Mouse (Mus musculus) neural tube, embryonic 15.5 days (tissue): ENCODE data around the gene Mmp20. TPM values are rescaled to one million over a fixed set of nuclear protein-coding genes. Genes with fewer than 3 reads are reported as not detected.

Source experiments
- ATAC-seq: fragments of 200-750 bp; cut with Nextera tagmentation; 2 replicates; pipeline ENCODE4 v1.8.0; 2017; ENCODE audit warnings: mild to moderate bottlenecking, moderate TSS enrichment, moderate library complexity; ENCODE audit not compliant: low FRiP score
- H3K27ac ChIP-seq: fragments of 300-500 bp; sonication (generic); replicated peaks from 2 replicates; pipeline ENCODE4 v1.5.1; 2015; ENCODE audit warnings: mild to moderate bottlenecking, inconsistent platforms
- H3K27me3 ChIP-seq: fragments of 300-500 bp; sonication (generic); replicated peaks from 2 replicates; pipeline ENCODE4 v1.6.1; 2015; ENCODE audit warnings: inconsistent platforms
- H3K36me3 ChIP-seq: fragments of 300-500 bp; sonication (generic); 2 replicates; pipeline ENCODE4 v1.6.1; 2015; ENCODE audit warnings: inconsistent platforms
- H3K4me1 ChIP-seq: fragments of 300-500 bp; sonication (generic); 2 replicates; pipeline ENCODE4 v1.6.1; 2015; ENCODE audit warnings: inconsistent platforms
- H3K4me2 ChIP-seq: fragments of 300-500 bp; sonication (generic); 2 replicates; pipeline ENCODE4 v1.6.1; 2015; ENCODE audit warnings: inconsistent platforms, mild to moderate bottlenecking, moderate library complexity
- H3K4me3 ChIP-seq: fragments of 300-500 bp; sonication (generic); replicated peaks from 2 replicates; pipeline ENCODE4 v1.5.1; 2015; ENCODE audit warnings: mild to moderate bottlenecking, inconsistent platforms
- H3K9ac ChIP-seq: fragments of 300-500 bp; sonication (generic); replicated peaks from 2 replicates; pipeline ENCODE4 v1.6.1; 2015; ENCODE audit warnings: mild to moderate bottlenecking, inconsistent platforms
- H3K9me3 ChIP-seq: fragments of 300-500 bp; sonication (generic); replicated peaks from 2 replicates; pipeline ENCODE4 v1.6.1; 2016; ENCODE audit warnings: inconsistent platforms
- WGBS: fragments of 180-500 bp; shearing (Covaris S2); methylation state at CpG from one replicate; pipeline ENCODE4 v1.1.7; 2015; ENCODE audit warnings: mixed read lengths; 5-methylcytosine and 5-hydroxymethylcytosine counted together
- polyA plus RNA-seq: library from polyadenylated mRNA; unstranded; fragments of >200 nt; fragmentation: Nextera tagmentation; extraction: Ambion mirVana; gene quantifications from 2 replicates; pipeline ENCODE4 v1.2.1, GENCODE M21; 2015

Mmp20 gene
- polyA plus RNA-seq, 1 experiment from 2014 or later: not detected

- no peak overlapping the region for H3K9ac ChIP-seq
- ATAC-seq: no peak
- WGBS: 93% methylated on average over 5 of the region's 5 CpGs
These were observed 24.5 kb downstream of the Mmp20 start for GRCm38 (mm10) chr9:7652351-7653085.

GRCm38 (mm10) chr9:7657946-7658345 lies 29.9 kb downstream of the Mmp20 start:
- Histone ChIP-seq H3K27ac (no peak overlapping the region), H3K36me3 (no peaks in the 10 kb centered on the region), H3K4me3 (no peak overlapping the region), H3K27me3 (no peaks in the 10 kb centered on the region), H3K9me3 (no peaks in the 10 kb centered on the region), H3K9ac (no peak overlapping the region), H3K4me2 (no peak overlapping the region), H3K4me1 (no peaks in the 10 kb centered on the region)
- no peak for ATAC-seq
- 84% methylated on average over 4 of the region's 4 CpGs for WGBS

More at GRCm38 (mm10) chr9:7652351-7653085, 24.5 kb downstream of the Mmp20 start:
- H3K27me3 ChIP-seq: no peaks in the 10 kb centered on the region
- no peak overlapping the region for H3K27ac ChIP-seq
- H3K4me1 ChIP-seq: no peaks in the 10 kb centered on the region
- no peak overlapping the region for H3K4me2 ChIP-seq
- H3K36me3 ChIP-seq: no peaks in the 10 kb centered on the region
- no peaks in the 10 kb centered on the region for H3K9me3 ChIP-seq
- H3K4me3 ChIP-seq: no peak overlapping the region

- H3K9me3 ChIP-seq: no peaks in the 10 kb centered on the region
- no peak overlapping the region for H3K27ac ChIP-seq
- 19% methylated on average over 6 of the region's 6 CpGs for WGBS
- no peaks in the 10 kb centered on the region for H3K27me3 ChIP-seq
- H3K4me1 ChIP-seq: no peaks in the 10 kb centered on the region
- H3K4me3 ChIP-seq: no peak overlapping the region
- H3K36me3 ChIP-seq: no peaks in the 10 kb centered on the region
- no peak overlapping the region for H3K4me2 ChIP-seq
- ATAC-seq: no peak
- H3K9ac ChIP-seq: no peak overlapping the region
These were observed 31.5 kb downstream of the Mmp20 start for GRCm38 (mm10) chr9:7659469-7660020.

- Histone ChIP-seq H3K9me3 (no peaks in the 10 kb centered on the region), H3K36me3 (no peaks in the 10 kb centered on the region), H3K4me3 (no peak overlapping the region), H3K27me3 (no peaks in the 10 kb centered on the region), H3K27ac (no peak overlapping the region), H3K9ac (no peak overlapping the region), H3K4me2 (no peak overlapping the region), H3K4me1 (no peaks in the 10 kb centered on the region)
- no peak for ATAC-seq
- 95% methylated on average over 1 of the region's 1 CpGs for WGBS
These were observed 33.3 kb downstream of the Mmp20 start for GRCm38 (mm10) chr9:7661371-7661770.

GRCm38 (mm10) chr9:7669674-7670073 lies 41.6 kb downstream of the Mmp20 start:
- Histone ChIP-seq H3K9ac (no peak overlapping the region), H3K4me1 (no peaks in the 10 kb centered on the region), H3K4me2 (no peak overlapping the region), H3K27me3 (no peaks in the 10 kb centered on the region), H3K4me3 (no peak overlapping the region), H3K36me3 (no peaks in the 10 kb centered on the region), H3K27ac (no peak overlapping the region), H3K9me3 (no peaks in the 10 kb centered on the region)
- WGBS: 93% methylated on average over 1 of the region's 1 CpGs
- no peak for ATAC-seq

- no peaks in the 10 kb centered on the region for H3K9me3 ChIP-seq
- no peak overlapping the region for H3K4me3 ChIP-seq
- 87% methylated on average over 9 of the region's 9 CpGs for WGBS
- H3K4me2 ChIP-seq: no peak overlapping the region
- H3K27me3 ChIP-seq: no peaks in the 10 kb centered on the region
- H3K9ac ChIP-seq: no peak overlapping the region
- H3K4me1 ChIP-seq: no peaks in the 10 kb centered on the region
- H3K36me3 ChIP-seq: no peaks in the 10 kb centered on the region
- no peak for ATAC-seq
- no peak overlapping the region for H3K27ac ChIP-seq
These were observed 45.0 kb downstream of the Mmp20 start for GRCm38 (mm10) chr9:7672985-7673384.

GRCm38 (mm10) chr9:7678154-7678837 lies 50.3 kb downstream of the Mmp20 start:
- Histone ChIP-seq H3K4me1 (no peaks in the 10 kb centered on the region), H3K4me3 (no peak overlapping the region), H3K27me3 (no peaks in the 10 kb centered on the region), H3K36me3 (no peaks in the 10 kb centered on the region), H3K9ac (no peak overlapping the region), H3K27ac (no peak overlapping the region), H3K9me3 (no peaks in the 10 kb centered on the region), H3K4me2 (no peak overlapping the region)
- 85% methylated on average over 2 of the region's 2 CpGs for WGBS
- ATAC-seq: no peak

- ATAC-seq: no peak
- WGBS: 89% methylated on average over 9 of the region's 9 CpGs
- H3K4me1 ChIP-seq: no peaks in the 10 kb centered on the region
These were observed 54.1 kb downstream of the Mmp20 start for GRCm38 (mm10) chr9:7682081-7682618.

GRCm38 (mm10) chr9:7686024-7686423 lies 58.0 kb downstream of the Mmp20 start:
- ATAC-seq: no peak
- Histone ChIP-seq H3K27me3 (no peaks in the 10 kb centered on the region), H3K27ac (no peak overlapping the region), H3K4me1 (no peaks in the 10 kb centered on the region), H3K4me2 (no peak overlapping the region), H3K36me3 (no peaks in the 10 kb centered on the region), H3K4me3 (no peak overlapping the region), H3K9me3 (no peaks in the 10 kb centered on the region), H3K9ac (no peak overlapping the region)
- 74% methylated on average over 2 of the region's 2 CpGs for WGBS

More at GRCm38 (mm10) chr9:7682081-7682618, 54.1 kb downstream of the Mmp20 start:
- H3K27ac ChIP-seq: no peak overlapping the region
- H3K9ac ChIP-seq: no peak overlapping the region
- no peak overlapping the region for H3K4me2 ChIP-seq
- H3K9me3 ChIP-seq: no peaks in the 10 kb centered on the region
- H3K36me3 ChIP-seq: no peaks in the 10 kb centered on the region
- H3K4me3 ChIP-seq: no peak overlapping the region
- no peaks in the 10 kb centered on the region for H3K27me3 ChIP-seq

- ATAC-seq: no peak
- Histone ChIP-seq H3K4me3 (no peak overlapping the region), H3K4me2 (no peak overlapping the region), H3K9ac (no peak overlapping the region), H3K9me3 (no peaks in the 10 kb centered on the region), H3K4me1 (no peaks in the 10 kb centered on the region), H3K36me3 (no peaks in the 10 kb centered on the region), H3K27ac (no peak overlapping the region), H3K27me3 (no peaks in the 10 kb centered on the region)
- WGBS: 63% methylated on average over 6 of the region's 6 CpGs
These were observed 61.8 kb downstream of the Mmp20 start for GRCm38 (mm10) chr9:7689799-7690198.

GRCm38 (mm10) chr9:7691790-7692189 lies 63.8 kb downstream of the Mmp20 start, which contains the start of gene Mmp7:
Gene Mmp7 (plus strand): TSS chr9:7692090.
- H3K9ac ChIP-seq: no peak within 1 kb of the TSS
- no peaks in the 10 kb centered on the region for H3K4me1 ChIP-seq
- WGBS: 62% methylated on average over 1 of the region's 1 CpGs
- no peaks in the 10 kb centered on the region for H3K27me3 ChIP-seq
- no peak within 1 kb of the TSS for H3K4me3 ChIP-seq
- H3K27ac ChIP-seq: no peak within 1 kb of the TSS
- H3K4me2 ChIP-seq: no peak within 1 kb of the TSS
- H3K36me3 ChIP-seq: no peaks in the 10 kb centered on the region
- ATAC-seq: no peak
- no peaks in the 10 kb centered on the region for H3K9me3 ChIP-seq

GRCm38 (mm10) chr9:7693961-7694360 lies 65.9 kb downstream of the Mmp20 start:
- no peaks in the 10 kb centered on the region for H3K4me1 ChIP-seq
- ATAC-seq: no peak
- no peak overlapping the region for H3K4me2 ChIP-seq
- WGBS: 93% methylated on average over 3 of the region's 3 CpGs
- no peak overlapping the region for H3K27ac ChIP-seq
- H3K27me3 ChIP-seq: no peaks in the 10 kb centered on the region
- no peaks in the 10 kb centered on the region for H3K36me3 ChIP-seq
- no peak overlapping the region for H3K9ac ChIP-seq
- no peak overlapping the region for H3K4me3 ChIP-seq
- H3K9me3 ChIP-seq: no peaks in the 10 kb centered on the region
